Mouse (Mus musculus) bone marrow, adult 2 months (tissue): ENCODE measurements around the gene Stk39.

Experiments
- CTCF ChIP-seq: fragments of 200-500 bp; IDR thresholded peaks from 2 replicates; pipeline ENCODE4 v1.5.1; 2011; ENCODE audit warnings: low read length, control low read depth; ENCODE audit not compliant: control insufficient read depth, insufficient read depth
- POLR2A ChIP-seq: fragments of 200-500 bp; IDR thresholded peaks from 2 replicates; pipeline ENCODE4 v1.6.1; 2011; ENCODE audit warnings: low read depth, mild to moderate bottlenecking, control low read depth, low read length, borderline replicate concordance; ENCODE audit not compliant: control insufficient read depth

- no peak for TF ChIP-seq CTCF
- no peak for TF ChIP-seq POLR2A
These were observed 125.3 kb downstream of the Stk39 start for GRCm38 (mm10) chr2:68346606-68347237.
